Mouse (Mus musculus): ENCODE results near the gene Krt20. TPM values are rescaled to one million over a fixed set of nuclear protein-coding genes. Genes with fewer than 3 reads are reported as not detected.

The Krt20 gene
- total RNA-seq, 2 experiments from 2014 or later: not detected

DNA sequence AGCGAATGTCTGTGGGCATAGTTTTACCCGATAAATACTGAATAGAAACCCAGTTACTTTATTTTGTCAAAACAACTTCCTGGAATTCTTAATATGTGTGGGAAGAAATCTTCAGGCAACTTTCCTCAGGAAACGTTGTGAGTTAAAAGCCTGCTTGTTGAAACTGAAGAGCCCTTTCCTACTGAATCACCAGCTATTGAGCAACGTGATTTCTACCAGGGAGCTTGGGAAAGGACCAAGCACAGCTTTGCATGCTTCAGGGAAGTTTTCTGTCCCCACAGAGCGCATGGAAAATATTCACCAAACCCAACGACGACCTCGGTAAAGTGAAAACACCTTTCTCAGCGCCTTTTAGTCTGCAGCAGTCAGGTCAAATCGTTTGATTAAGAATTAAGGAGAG, 31.8 kb downstream of the Krt20 start:
- no peak for DNase-seq

- no peak for DNase-seq
These were observed 37.9 kb downstream of the Krt20 start for GRCm38 (mm10) chr11:99399956-99400549.

- no peak for DNase-seq
These were observed 39.1 kb downstream of the Krt20 start for GRCm38 (mm10) chr11:99398832-99399231.

- no peak for DNase-seq
These were observed 39.9 kb downstream of the Krt20 start for GRCm38 (mm10) chr11:99398084-99398483.

- DNase-seq: no peak
These were observed 41.3 kb downstream of the Krt20 start for GRCm38 (mm10) chr11:99396661-99397060.

- no peak for DNase-seq
These were observed 41.9 kb downstream of the Krt20 start for GRCm38 (mm10) chr11:99396034-99396433.

DNA sequence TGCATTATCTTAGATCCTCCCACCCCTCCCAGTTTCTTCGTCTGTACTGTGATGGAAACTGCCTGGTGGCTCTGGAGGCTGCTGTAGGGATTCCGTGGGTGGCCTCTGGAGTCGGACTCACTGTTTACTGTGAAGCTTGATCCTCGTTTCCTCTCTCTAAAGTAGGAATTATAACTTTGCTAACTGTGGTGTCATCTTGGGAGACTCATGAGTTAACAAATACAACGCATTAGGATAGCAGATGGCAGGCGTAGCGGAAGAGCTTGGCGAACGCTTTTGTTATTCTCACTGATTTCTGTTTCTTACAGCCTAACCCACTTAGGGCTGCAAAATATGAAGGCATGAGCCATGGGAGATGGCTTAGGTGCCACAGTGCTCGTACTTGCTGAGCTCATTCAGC, 45.5 kb downstream of the Krt20 start:
- no peak for DNase-seq

GRCm38 (mm10) chr11:99391375-99391774, 46.6 kb downstream of the Krt20 start:
- no peak for DNase-seq

DNA sequence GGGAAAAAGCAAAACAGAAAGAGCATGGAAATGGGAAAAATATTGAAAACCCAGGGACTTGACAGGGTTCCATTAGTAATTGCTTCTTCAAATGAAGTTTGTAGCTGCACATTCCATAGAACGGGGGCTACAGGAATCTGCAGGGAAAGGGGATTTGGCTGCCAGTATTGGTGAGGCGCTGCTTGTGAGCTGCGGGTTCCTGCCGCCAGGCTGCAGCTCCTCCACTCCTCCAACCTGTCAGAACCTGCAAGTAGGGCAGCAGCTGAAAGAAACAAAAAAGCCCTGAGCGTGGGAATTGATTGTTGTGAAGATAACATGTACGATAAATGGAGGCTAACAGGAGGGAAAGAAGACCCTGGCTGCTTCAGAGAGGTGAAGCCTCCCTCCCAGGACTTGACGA, 47.1 kb downstream of the Krt20 start:
- DNase-seq: no peak

- DNase-seq: no peak
These were observed 48.7 kb downstream of the Krt20 start, which contains the start of gene Krt10 for GRCm38 (mm10) chr11:99389264-99389663. TSS of gene Krt10 (minus strand) at chr11:99389364.

- DNase-seq: no peak
These were observed 49.3 kb downstream of the Krt20 start for GRCm38 (mm10) chr11:99388661-99389060.

DNA sequence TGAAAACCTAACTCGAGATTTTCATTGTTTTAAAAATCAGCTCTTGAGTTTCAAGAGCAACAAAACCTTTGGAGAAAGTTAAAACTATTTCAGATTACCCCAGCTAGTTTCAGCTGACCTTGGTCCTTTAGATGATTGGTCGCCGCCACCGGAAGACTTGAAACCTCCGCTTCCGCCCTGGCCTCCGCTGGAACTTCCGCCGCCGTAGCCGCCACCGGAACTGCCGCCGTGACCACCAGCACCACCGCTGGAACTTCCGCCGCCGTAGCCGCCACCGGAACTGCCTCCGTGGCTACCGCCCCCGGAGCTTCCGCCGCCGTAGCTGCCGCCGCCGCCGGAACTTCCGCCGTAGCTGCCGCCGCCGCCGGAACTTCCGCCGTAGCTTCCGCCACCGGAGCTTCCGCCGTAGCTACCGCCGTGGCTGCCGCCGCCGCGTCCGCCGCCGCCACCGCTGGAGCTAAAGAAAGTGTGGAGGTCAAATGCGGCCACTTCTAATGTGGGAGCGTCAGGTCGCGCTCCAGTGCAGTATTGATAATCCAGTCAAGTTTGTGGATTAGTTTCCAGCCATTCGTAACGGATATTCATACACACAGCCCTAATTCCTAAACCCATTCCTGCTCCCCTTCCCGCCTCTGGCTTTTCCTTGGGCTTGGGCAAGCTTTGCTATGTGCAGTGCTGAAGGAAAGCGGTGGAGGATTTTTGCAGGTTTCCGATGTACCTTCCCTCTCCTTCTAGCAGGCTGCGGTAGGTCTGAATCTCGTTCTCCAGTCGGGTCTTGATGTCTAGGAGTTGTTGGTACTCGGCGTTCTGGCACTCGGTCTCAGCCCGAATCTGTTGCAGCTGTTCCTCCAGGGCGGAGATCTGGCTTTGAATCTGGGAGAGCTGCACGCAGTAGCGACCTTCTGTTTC, 51.9 kb downstream of the Krt20 start:
- peak; percentile 90 to 95 for DNase-seq

GRCm38 (mm10) chr11:99379568-99379967, 58.4 kb downstream of the Krt20 start:
- peak; percentile 61 to 87 for DNase-seq

Other genes with a start within 250 kb of the Krt20 start
- gene Smarce1, start 207.1 kb downstream of the Krt20 start, total RNA-seq (2021): 10 to 100 TPM; 42.0 to 46.3 TPM
- 10 to 100 TPM; 27.8 to 33.0 TPM for gene Krt222, start 194.1 kb downstream of the Krt20 start, total RNA-seq (2021)
- not detected for gene Krt24, start 152.9 kb downstream of the Krt20 start, total RNA-seq (2021)
- gene Krt25, start 115.2 kb downstream of the Krt20 start, total RNA-seq (2021): not detected
- gene Krt26, start 100.2 kb downstream of the Krt20 start, total RNA-seq (2021): not detected
- not detected for gene Krt27, start 87.0 kb downstream of the Krt20 start, total RNA-seq (2021)
- gene Krt28, start 63.2 kb downstream of the Krt20 start, total RNA-seq (2021): not detected
- gene Krt10, start 48.8 kb downstream of the Krt20 start, total RNA-seq (2021): 1 to 10 TPM; 4.1 to 5.1 TPM
- gene Krt12, start 15.9 kb downstream of the Krt20 start, total RNA-seq (2021): not detected
- gene Krt23, start 55.0 kb upstream of the Krt20 start, total RNA-seq (2021): under 1 TPM in 1 of 2 experiments, not detected in 1; 0.31 TPM
- gene Krt39, start 83.2 kb upstream of the Krt20 start, total RNA-seq (2021): not detected
- not detected for gene Krt40, start 105.0 kb upstream of the Krt20 start, total RNA-seq (2021)
- not detected for gene Krtap3-3, start 112.7 kb upstream of the Krt20 start, total RNA-seq (2021)
- not detected for gene Krtap3-2, start 118.7 kb upstream of the Krt20 start, total RNA-seq (2021)
- not detected for gene Gm11939, start 121.3 kb upstream of the Krt20 start, total RNA-seq (2021)
- not detected for gene Krtap3-1, start 128.5 kb upstream of the Krt20 start, total RNA-seq (2021)
- gene Krtap1-5, start 142.9 kb upstream of the Krt20 start, total RNA-seq (2021): not detected
- gene Krtap1-4, start 145.5 kb upstream of the Krt20 start, total RNA-seq (2021): not detected
- not detected for gene Krtap1-3, start 153.2 kb upstream of the Krt20 start, total RNA-seq (2021)
- not detected for gene Krtap9-3, start 160.0 kb upstream of the Krt20 start, total RNA-seq (2021)
- not detected for gene Gm11938, start 165.2 kb upstream of the Krt20 start, total RNA-seq (2021)
- not detected for gene Gm11937, start 172.0 kb upstream of the Krt20 start, total RNA-seq (2021)
- not detected for gene Krtap2-4, start 176.7 kb upstream of the Krt20 start, total RNA-seq (2021)
- gene Gm11562, start 182.3 kb upstream of the Krt20 start, total RNA-seq (2021): not detected
- not detected for gene Krtap4-1, start 190.1 kb upstream of the Krt20 start, total RNA-seq (2021)
- gene Krtap4-2, start 196.9 kb upstream of the Krt20 start, total RNA-seq (2021): not detected
- not detected for gene Krtap4-7, start 205.9 kb upstream of the Krt20 start, total RNA-seq (2021)
- gene Gm11555, start 212.1 kb upstream of the Krt20 start, total RNA-seq (2021): not detected
- not detected for gene Gm11563, start 220.8 kb upstream of the Krt20 start, total RNA-seq (2021)
- not detected for gene Krtap4-6, start 227.8 kb upstream of the Krt20 start, total RNA-seq (2021)

Data from heart, adult 18-20 months (tissue).